Mouse (Mus musculus) thymus, adult 2 months (tissue): Measurements from ENCODE around the gene Tubb2a.

Experiments used
- CTCF ChIP-seq: fragments of 200-500 bp; IDR thresholded peaks from 2 replicates; pipeline ENCODE4 v1.5.1; 2012; ENCODE audit warnings: mild to moderate bottlenecking, control low read depth, low read length, moderate library complexity, borderline replicate concordance; ENCODE audit not compliant: control insufficient read depth, poor library complexity, insufficient read depth; ENCODE audit errors: extremely low read depth
- POLR2A ChIP-seq: fragments of 200-500 bp; IDR thresholded peaks from 2 replicates; pipeline ENCODE4 v1.6.1; 2012; ENCODE audit warnings: mild to moderate bottlenecking, low read length, control low read depth, moderate library complexity; ENCODE audit not compliant: control insufficient read depth, poor library complexity, insufficient read depth; ENCODE audit errors: extremely low read depth

DNA sequence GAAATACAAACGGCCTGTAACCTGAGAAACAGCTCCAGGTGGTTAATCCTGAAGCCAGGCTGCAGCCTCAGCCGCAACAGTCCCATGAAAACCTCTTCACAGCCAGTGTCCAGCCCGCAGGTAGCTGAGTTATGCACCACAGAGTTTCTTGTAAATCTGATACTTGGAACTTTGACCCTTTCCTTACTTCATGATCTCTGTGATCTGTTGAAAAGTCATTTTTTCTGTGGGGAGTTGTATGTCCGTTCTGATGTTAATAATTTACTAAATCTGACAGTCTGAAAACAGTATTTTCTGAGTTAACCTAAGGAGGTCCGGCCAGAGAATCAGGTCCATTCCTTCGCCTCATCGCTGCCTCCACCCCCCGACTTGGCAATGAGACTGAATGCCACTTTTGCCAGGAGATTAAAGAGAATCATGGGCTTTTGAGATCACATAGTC is 38.9 kb downstream of the Tubb2a start:
- TF ChIP-seq CTCF: no peak
- TF ChIP-seq POLR2A: no peak
